9 mouse cellular contexts compared by ENCODE assay signal in the genomic region with DNA sequence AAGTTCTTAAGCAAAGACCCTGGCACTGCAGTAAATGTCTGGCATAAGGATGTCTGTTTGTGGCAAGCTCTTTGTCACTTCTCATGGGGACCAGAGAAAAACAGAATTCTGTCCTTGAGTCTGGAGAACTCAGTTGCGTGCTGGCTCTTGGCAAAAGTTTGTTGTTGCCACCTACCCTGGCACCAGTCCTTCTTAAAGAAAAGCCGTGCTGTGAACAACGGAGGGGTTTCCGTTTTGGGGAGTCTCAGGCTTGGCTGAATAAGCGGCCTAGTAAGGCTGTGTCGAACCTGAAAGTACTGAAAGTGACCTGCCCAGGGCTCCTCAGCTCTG. TPM values are rescaled to one million over a fixed set of nuclear protein-coding genes. Genes with fewer than 3 reads are reported as not detected.
DNase-seq lines count a peak whose midpoint lies in the region; ATAC-seq lines count a peak whose summit lies in the region.
"Had no signal": no experiment of that assay in that cellular context is flagged by ENCODE, and none has a peak within 500 bp of the region (broad histone marks: within the 10 kb centered on the region; RNA-seq: fewer than 3 reads in every experiment).

No protein-coding gene starts in this region.

- H3K4me1 ChIP-seq in heart, embryonic 11.5 days (ENCODE audit: control insufficient read depth, insufficient read depth, low read length), result peaks cover 72% of the 10 kb centered on the region
- H3K4me1 ChIP-seq in midbrain, embryonic 11.5 days (ENCODE audit: control insufficient read depth, insufficient read depth, low read length), result peaks cover 52% of the 10 kb centered on the region
- peaks cover 22% of the 10 kb centered on the region; the same call in 1 of the 2 replicates for H3K4me1 ChIP-seq in midbrain, embryonic 15.5 days
- peaks cover 66% of the 10 kb centered on the region for H3K4me1 ChIP-seq in limb, embryonic 12.5 days (replicated peaks)

- H3K27me3 ChIP-seq in heart, embryonic 11.5 days (ENCODE audit: control insufficient read depth, insufficient read depth, low read length), result no peaks in the 10 kb centered on the region
- no peaks in the 10 kb centered on the region for H3K27me3 ChIP-seq in midbrain, embryonic 11.5 days (ENCODE audit: control insufficient read depth, insufficient read depth, low read length)
- no peaks in the 10 kb centered on the region for H3K27me3 ChIP-seq in midbrain, embryonic 15.5 days (replicated peaks)
- H3K27me3 ChIP-seq in limb, embryonic 12.5 days, result no peaks in the 10 kb centered on the region

- H3K9ac ChIP-seq in heart, embryonic 11.5 days (ENCODE audit: low read depth, low read length), result peak overlapping the region; percentile 63
- no peak overlapping the region; the same call in 1 of the 2 replicates for H3K9ac ChIP-seq in midbrain, embryonic 11.5 days (ENCODE audit: low read length)
- no peak overlapping the region for H3K9ac ChIP-seq in midbrain, embryonic 15.5 days
- no peak overlapping the region for H3K9ac ChIP-seq in limb, embryonic 12.5 days (replicated peaks)

- no peak for ATAC-seq in heart, embryonic 11.5 days (replicated peaks; ENCODE audit: insufficient number of reproducible peaks, low FRiP score, low TSS enrichment)
- ATAC-seq in midbrain, embryonic 11.5 days (ENCODE audit: low FRiP score), result no peak
- no peak for ATAC-seq in midbrain, embryonic 15.5 days (replicated peaks)
- no peak for ATAC-seq in limb, embryonic 12.5 days (ENCODE audit: insufficient number of reproducible peaks, insufficient read depth, low FRiP score, low TSS enrichment, low read depth)

- no peak overlapping the region for H3K4me3 ChIP-seq in heart, embryonic 11.5 days (ENCODE audit: low read depth, low read length)
- H3K4me3 ChIP-seq in midbrain, embryonic 11.5 days (ENCODE audit: low read depth, low read length), result no peak overlapping the region
- no peak overlapping the region for H3K4me3 ChIP-seq in midbrain, embryonic 15.5 days
- H3K4me3 ChIP-seq in limb, embryonic 12.5 days (replicated peaks), result no peak overlapping the region

- H3K4me2 ChIP-seq in heart, embryonic 11.5 days, result no peak overlapping the region; the same call in 1 of the 2 replicates
- no peak overlapping the region for H3K4me2 ChIP-seq in midbrain, embryonic 11.5 days
- no peak overlapping the region for H3K4me2 ChIP-seq in midbrain, embryonic 15.5 days
- no peak overlapping the region for H3K4me2 ChIP-seq in limb, embryonic 12.5 days

- peak overlapping the region; percentile 97 for H3K27ac ChIP-seq in heart, embryonic 11.5 days (ENCODE audit: low read depth, low read length)
- peak overlapping the region; percentile 41; the same call in 1 of the 2 replicates for H3K27ac ChIP-seq in midbrain, embryonic 11.5 days (ENCODE audit: low read depth, low read length)
- no peak overlapping the region for H3K27ac ChIP-seq in midbrain, embryonic 15.5 days
- peak overlapping the region; percentile 96 for H3K27ac ChIP-seq in limb, embryonic 12.5 days

- no peaks in the 10 kb centered on the region for H3K9me3 ChIP-seq in heart, embryonic 11.5 days (replicated peaks; ENCODE audit: control insufficient read depth, low read length)
- no peaks in the 10 kb centered on the region for H3K9me3 ChIP-seq in midbrain, embryonic 11.5 days (ENCODE audit: control insufficient read depth, low read length)
- no peaks in the 10 kb centered on the region for H3K9me3 ChIP-seq in midbrain, embryonic 15.5 days
- H3K9me3 ChIP-seq in limb, embryonic 12.5 days, result no peaks in the 10 kb centered on the region

- H3K36me3 ChIP-seq in heart, embryonic 11.5 days (ENCODE audit: control insufficient read depth, insufficient read depth, low read length), result no peaks in the 10 kb centered on the region
- H3K36me3 ChIP-seq in midbrain, embryonic 11.5 days (ENCODE audit: control insufficient read depth, insufficient read depth, low read length), result no peaks in the 10 kb centered on the region
- no peaks in the 10 kb centered on the region for H3K36me3 ChIP-seq in midbrain, embryonic 15.5 days (replicated peaks)
- no peaks in the 10 kb centered on the region for H3K36me3 ChIP-seq in limb, embryonic 12.5 days

- WGBS in heart, embryonic 11.5 days (ENCODE audit: insufficient replicate concordance), result 18% methylated on average over 6 of the region's 6 CpGs
- 34% methylated on average over 6 of the region's 6 CpGs for WGBS in midbrain, embryonic 11.5 days
- WGBS in midbrain, embryonic 15.5 days, result 52% methylated on average over 6 of the region's 6 CpGs
- 23% methylated on average over 6 of the region's 6 CpGs for WGBS in limb, embryonic 12.5 days

- DNase-seq in heart, adult 9 months (ENCODE audit: low spot score in 2 of 2), result no peak
- no peak for DNase-seq in midbrain, embryonic 11.5 days (ENCODE audit: low spot score, missing footprints)
- no peak for DNase-seq in layer of hippocampus, adult 9-11 months
- no peak for DNase-seq in thymus, postnatal 36 days
- DNase-seq in B cell, adult 2 months, result no peak
- DNase-seq: left cerebral cortex, postnatal 4 days had no signal

RNA-seq across cellular contexts. Expression of a gene that starts 24.0 kb away (rescaled TPM):
- 73.1 and 86.9 TPM in 2 replicates for polyA plus RNA-seq in heart, embryonic 11.5 days (2014; fragmentation: Nextera tagmentation; extraction: Ambion mirVana)
- 99.1 and 109 TPM in 2 replicates for polyA plus RNA-seq in midbrain, embryonic 11.5 days (2014; fragmentation: Nextera tagmentation; extraction: Ambion mirVana)
- 9.8 and 12.5 TPM in 2 replicates for polyA plus RNA-seq in midbrain, embryonic 15.5 days (2015; fragmentation: Nextera tagmentation; extraction: Ambion mirVana)
- 74.5 and 78.1 TPM in 2 replicates for polyA plus RNA-seq in limb, embryonic 12.5 days (2016; fragmentation: Nextera tagmentation; extraction: Ambion mirVana)
